ENCODE assay signal across 28 mouse cellular contexts in the genomic region with DNA sequence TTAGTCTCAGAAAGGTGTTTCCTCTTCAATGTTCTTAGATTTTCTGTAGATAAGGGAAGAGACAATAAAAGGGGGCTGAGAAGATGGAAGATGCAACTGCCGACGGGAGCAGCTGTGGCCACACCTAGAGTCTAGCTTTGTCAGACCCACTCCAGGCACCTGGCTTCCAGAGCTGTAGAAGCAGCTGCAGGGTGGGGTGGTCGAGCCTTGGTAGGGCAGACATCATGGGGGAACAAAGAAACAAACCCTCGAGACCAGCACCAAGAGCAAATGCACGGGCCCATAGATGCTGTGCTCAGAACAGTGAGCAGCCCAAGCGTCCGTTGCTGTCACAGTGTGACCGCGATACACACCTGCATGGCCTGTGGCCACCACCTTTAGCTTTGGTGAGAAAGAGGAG. TPM values are rescaled to one million over a fixed set of nuclear protein-coding genes. Genes with fewer than 3 reads are reported as not detected.
"Had no signal": no experiment of that assay in that cellular context is flagged by ENCODE, and none has a peak within 500 bp of the region (broad histone marks: within the 10 kb centered on the region; RNA-seq: fewer than 3 reads in every experiment).

No protein-coding gene starts in this region.

- H3K4me3 ChIP-seq: limb, embryonic 10.5 days; limb, embryonic 13.5 days; liver, embryonic 13.5 days; midbrain, embryonic 12.5 days; midbrain, embryonic 15.5 days had no signal

- ATAC-seq: intestine, postnatal 0 days; midbrain, embryonic 15.5 days had no signal

- H3K27ac ChIP-seq: limb, embryonic 10.5 days; limb, embryonic 13.5 days; liver, embryonic 13.5 days; midbrain, embryonic 12.5 days; midbrain, embryonic 15.5 days had no signal

- H3K27me3 ChIP-seq: limb, embryonic 13.5 days; liver, embryonic 13.5 days; midbrain, embryonic 12.5 days; midbrain, embryonic 15.5 days had no signal

- H3K4me2 ChIP-seq: limb, embryonic 13.5 days; liver, embryonic 13.5 days; midbrain, embryonic 12.5 days; midbrain, embryonic 15.5 days had no signal

- H3K9me3 ChIP-seq: limb, embryonic 10.5 days; limb, embryonic 13.5 days; liver, embryonic 13.5 days; midbrain, embryonic 15.5 days had no signal

- DNase-seq: kidney, adult 2 months; kidney, postnatal 14 days; kidney, postnatal 4 days; liver; liver, embryonic 13.5 days; lung, adult 2 months; lung, postnatal 14 days; lung, postnatal 4 days had no signal

- H3K9ac ChIP-seq: limb, embryonic 13.5 days; liver, embryonic 13.5 days; midbrain, embryonic 12.5 days; midbrain, embryonic 15.5 days had no signal

- H3K36me3 ChIP-seq: limb, embryonic 10.5 days; limb, embryonic 13.5 days; liver, embryonic 13.5 days; midbrain, embryonic 12.5 days; midbrain, embryonic 15.5 days had no signal

- H3K4me1 ChIP-seq: midbrain, embryonic 15.5 days had no signal

RNA-seq across cellular contexts. Expression of a gene that starts 22.5 kb away (rescaled TPM):
- total RNA-seq: layer of hippocampus, adult 18-20 months; layer of hippocampus, postnatal 14 days; left cerebral cortex, adult 8-10 months; left cerebral cortex, postnatal 14 days; megakaryocyte progenitor cell, adult 5-6 weeks; megakaryocyte-erythroid progenitor cell, adult 5-6 weeks had no signal
- polyA plus RNA-seq: intestine, embryonic 14.5 days; intestine, postnatal 0 days; kidney, adult 2 months; kidney, embryonic 16.5 days; limb, embryonic 10.5 days; limb, embryonic 13.5 days; liver, embryonic 13.5 days; liver, embryonic 16.5 days; lung, adult 2 months; lung, embryonic 16.5 days; midbrain, embryonic 12.5 days; midbrain, embryonic 15.5 days; neural tube, embryonic 11.5 days; neural tube, embryonic 14.5 days; small intestine, adult 2 months; spleen, adult 2 months; stomach, embryonic 16.5 days had no signal
